In the genomic region with DNA sequence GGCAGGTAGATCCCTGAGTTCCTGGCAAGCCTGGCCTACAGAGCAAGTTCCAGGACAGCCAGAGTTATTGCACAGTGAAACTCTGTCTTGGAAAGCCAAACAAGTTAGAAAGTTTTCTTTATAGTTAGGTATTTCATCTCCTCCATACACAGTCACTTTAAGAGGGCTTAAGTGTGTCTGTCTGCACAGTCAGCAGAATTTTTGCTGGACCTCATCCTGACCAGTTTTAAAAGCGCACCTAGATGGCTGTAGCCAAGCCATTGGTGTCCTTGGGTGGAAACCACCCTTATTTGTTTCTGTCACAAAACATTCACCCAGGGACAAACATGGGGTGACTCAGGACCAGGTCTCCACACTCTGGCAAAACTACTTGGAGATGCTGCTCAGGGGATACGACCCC, we compare ENCODE assay signal across 10 mouse cellular contexts.
"Had no signal": no experiment of that assay in that cellular context is flagged by ENCODE, and none has a peak within 500 bp of the region (broad histone marks: within the 10 kb centered on the region; RNA-seq: fewer than 3 reads in every experiment).

No protein-coding gene starts in this region.

- H3K9me3 ChIP-seq: limb, embryonic 13.5 days; liver, embryonic 15.5 days; midbrain, embryonic 10.5 days; neural tube, embryonic 13.5 days; stomach, embryonic 15.5 days had no signal

- H3K36me3 ChIP-seq: limb, embryonic 13.5 days; liver, embryonic 15.5 days; midbrain, embryonic 10.5 days; neural tube, embryonic 13.5 days; stomach, embryonic 15.5 days had no signal

- H3K4me3 ChIP-seq: limb, embryonic 13.5 days; liver, embryonic 15.5 days; midbrain, embryonic 10.5 days; neural tube, embryonic 13.5 days; stomach, embryonic 15.5 days had no signal

- H3K4me2 ChIP-seq: limb, embryonic 13.5 days; liver, embryonic 11.5 days; liver, embryonic 15.5 days; lung, embryonic 14.5 days; neural tube, embryonic 13.5 days; stomach, embryonic 15.5 days had no signal

- H3K9ac ChIP-seq: limb, embryonic 13.5 days; liver, embryonic 15.5 days; lung, embryonic 14.5 days; neural tube, embryonic 13.5 days; stomach, embryonic 15.5 days had no signal

- H3K27me3 ChIP-seq: limb, embryonic 13.5 days; liver, embryonic 15.5 days; neural tube, embryonic 13.5 days; stomach, embryonic 15.5 days had no signal

- DNase-seq: right cerebral cortex, postnatal 14 days; thymus, adult 18-20 months; thymus, postnatal 14 days had no signal

- H3K27ac ChIP-seq: limb, embryonic 13.5 days; liver, embryonic 15.5 days; neural tube, embryonic 13.5 days; stomach, embryonic 15.5 days had no signal
